Mouse (Mus musculus) bone marrow, adult 2 months (tissue): ENCODE results near the gene Mamstr.

Experiments
- CTCF ChIP-seq: fragments of 200-500 bp; IDR thresholded peaks from 2 replicates; pipeline ENCODE4 v1.5.1; 2011; ENCODE audit warnings: low read length, control low read depth; ENCODE audit not compliant: control insufficient read depth, insufficient read depth
- POLR2A ChIP-seq: fragments of 200-500 bp; IDR thresholded peaks from 2 replicates; pipeline ENCODE4 v1.6.1; 2011; ENCODE audit warnings: low read depth, mild to moderate bottlenecking, control low read depth, low read length, borderline replicate concordance; ENCODE audit not compliant: control insufficient read depth

GRCm38 (mm10) chr7:45645591-45645971 lies 5.8 kb downstream of the Mamstr start:
- no peak for TF ChIP-seq POLR2A
- TF ChIP-seq CTCF = no peak
